Mouse (Mus musculus): ENCODE results near the gene Zfp568.

DNA sequence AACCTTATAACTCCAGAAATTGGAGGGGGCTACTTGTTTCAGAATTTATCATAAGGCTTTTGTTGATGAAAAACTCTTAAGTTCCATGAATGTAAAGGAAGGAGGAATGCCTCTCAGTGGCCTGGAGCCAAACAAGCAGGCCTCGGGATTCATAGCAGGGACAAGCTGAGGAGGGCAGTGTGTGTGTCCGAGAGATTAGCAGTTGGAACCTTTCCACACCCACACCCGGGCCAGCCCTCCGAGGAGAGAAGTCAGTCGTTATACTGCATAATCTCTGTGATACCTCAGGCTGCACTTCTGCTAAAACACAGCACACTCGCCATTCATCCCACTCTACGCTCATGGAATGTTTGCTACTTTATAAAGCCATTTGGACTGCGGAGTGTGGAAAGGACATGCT is 40.0 kb downstream of the Zfp568 start:
- TF ChIP-seq CTCF (IDR thresholded peaks at IDR 0.05; ENCODE audit: low read depth) (no peak), EP300 (optimal IDR thresholded peaks at IDR 0.05) (no peak)
